7 mouse cellular contexts compared by ENCODE assay signal in genomic region chr2:173659057-173659925, GRCm38 (mm10). TPM values are rescaled to one million over a fixed set of nuclear protein-coding genes. Genes with fewer than 3 reads are reported as not detected.
DNase-seq lines count a peak whose midpoint lies in the region; ATAC-seq lines count a peak whose summit lies in the region.

TSS of gene Rab22a (plus strand) at chr2:173659760.

- peak; percentile 93 for ATAC-seq in intestine, embryonic 16.5 days
- peak; percentile 97 for ATAC-seq in midbrain, embryonic 11.5 days (ENCODE audit: low FRiP score)

- H3K9me3 ChIP-seq in intestine, embryonic 16.5 days (ENCODE audit: control insufficient read depth, low read length): no peaks in the 10 kb centered on the region
- no peaks in the 10 kb centered on the region for H3K9me3 ChIP-seq in midbrain, embryonic 11.5 days (ENCODE audit: control insufficient read depth, low read length)

- H3K27ac ChIP-seq in intestine, embryonic 16.5 days (ENCODE audit: low read length): peak within 1 kb of the TSS; percentile 76
- no peak within 1 kb of the TSS for H3K27ac ChIP-seq in midbrain, embryonic 11.5 days (ENCODE audit: low read depth, low read length)

- DNase-seq in adrenal gland, adult 8-10 months: peak; percentile 96
- DNase-seq in embryo, embryonic 9.5 days (ENCODE audit: extremely low spot score): peak; percentile 99
- DNase-seq in gastrocnemius, postnatal 4 days (ENCODE audit: low spot score in 2 of 2): peak; percentile 96 to 97
- peak; percentile 95 to 98 for DNase-seq in left cerebral cortex, postnatal 36 days (ENCODE audit: low spot score in 2 of 2)
- DNase-seq in midbrain, embryonic 11.5 days (ENCODE audit: low spot score, missing footprints): peak; percentile 100
- peak; percentile 99 for DNase-seq in skeletal muscle tissue, adult 2 months (ENCODE audit: low read depth, low spot score)

- H3K9ac ChIP-seq in intestine, embryonic 16.5 days (ENCODE audit: low read depth, low read length): peak within 1 kb of the TSS; percentile 96
- peak within 1 kb of the TSS; percentile 94 for H3K9ac ChIP-seq in midbrain, embryonic 11.5 days (ENCODE audit: low read length)

- H3K36me3 ChIP-seq in intestine, embryonic 16.5 days (ENCODE audit: control insufficient read depth, insufficient read depth, low read length): no peaks in the 10 kb centered on the region
- H3K36me3 ChIP-seq in midbrain, embryonic 11.5 days (ENCODE audit: control insufficient read depth, insufficient read depth, low read length): peaks cover 4% of the 10 kb centered on the region

- H3K4me2 ChIP-seq in intestine, embryonic 16.5 days (ENCODE audit: low read depth, low read length): peak within 1 kb of the TSS; percentile 77
- peak within 1 kb of the TSS; percentile 56 for H3K4me2 ChIP-seq in midbrain, embryonic 11.5 days

- H3K4me3 ChIP-seq in intestine, embryonic 16.5 days (ENCODE audit: low read length): peak within 1 kb of the TSS; percentile 98
- peak within 1 kb of the TSS; percentile 94 for H3K4me3 ChIP-seq in midbrain, embryonic 11.5 days (ENCODE audit: low read depth, low read length)

- under 1% methylated on average over 53 of the region's 55 CpGs for WGBS in intestine, embryonic 16.5 days
- under 1% methylated on average over 53 of the region's 55 CpGs for WGBS in midbrain, embryonic 11.5 days

- H3K4me1 ChIP-seq in intestine, embryonic 16.5 days (ENCODE audit: control insufficient read depth, insufficient read depth, low read length): peaks cover 22% of the 10 kb centered on the region
- peaks cover 16% of the 10 kb centered on the region for H3K4me1 ChIP-seq in midbrain, embryonic 11.5 days (ENCODE audit: control insufficient read depth, insufficient read depth, low read length)

- H3K27me3 ChIP-seq in intestine, embryonic 16.5 days (replicated peaks; ENCODE audit: control insufficient read depth, insufficient read depth, low read length): no peaks in the 10 kb centered on the region
- no peaks in the 10 kb centered on the region for H3K27me3 ChIP-seq in midbrain, embryonic 11.5 days (ENCODE audit: control insufficient read depth, insufficient read depth, low read length)

- intact Hi-C loops in left cerebral cortex, postnatal 36 days (cut with DNase I): loop anchor here (5.0 kb wide), 1 partner anchor 307 kb away; no protein-coding TSS in a partner anchor

RNA-seq across cellular contexts. Expression of gene Rab22a, which starts in this region (rescaled TPM):
- total RNA-seq in adrenal gland, adult 8-10 months (2022): 10 to 100 TPM; 33.4 to 44.1 (median 37.5) TPM
- total RNA-seq in gastrocnemius, postnatal 4 days (2021): 10 to 100 TPM; 32.8 to 37.0 TPM
- polyA plus RNA-seq in intestine, embryonic 16.5 days (2015; fragmentation: Nextera tagmentation; extraction: Ambion mirVana): 31.2 and 32.4 TPM in 2 replicates
- total RNA-seq in left cerebral cortex, postnatal 36 days (2021): 10 to 100 TPM; 25.6 to 27.2 TPM
- 37.3 and 38.2 TPM in 2 replicates for polyA plus RNA-seq in midbrain, embryonic 11.5 days (2014; fragmentation: Nextera tagmentation; extraction: Ambion mirVana)
